Mouse (Mus musculus): ENCODE measurements around the gene Mgat4d. TPM values are rescaled to one million over a fixed set of nuclear protein-coding genes. Genes with fewer than 3 reads are reported as not detected.

Mgat4d gene
- not detected for polyA plus RNA-seq (2017; shearing (Covaris generic))

DNA sequence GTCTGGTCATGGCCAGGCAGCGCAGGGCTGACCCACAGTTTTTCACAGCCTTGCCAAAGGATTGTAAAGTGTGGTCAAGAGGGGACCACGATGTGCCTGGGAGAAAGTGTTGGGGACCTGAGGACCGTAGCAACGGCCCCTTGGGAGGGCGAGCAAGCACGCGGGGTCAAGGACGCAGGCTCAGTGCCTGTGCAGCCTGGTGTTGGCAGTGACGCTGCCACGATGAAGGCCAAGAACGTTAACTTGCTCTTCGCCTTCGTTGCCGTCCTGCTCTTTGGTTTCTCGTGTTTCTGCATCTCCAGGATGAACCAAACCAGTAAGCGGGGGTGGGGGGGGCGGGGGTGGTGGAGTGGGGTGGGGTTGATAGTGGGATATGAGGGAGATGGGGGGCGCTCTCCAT, at the start of gene Mgat4d:
Mgat4d (plus strand) TSS at position 209 of the 400 bp plus-strand sequence.

DNA sequence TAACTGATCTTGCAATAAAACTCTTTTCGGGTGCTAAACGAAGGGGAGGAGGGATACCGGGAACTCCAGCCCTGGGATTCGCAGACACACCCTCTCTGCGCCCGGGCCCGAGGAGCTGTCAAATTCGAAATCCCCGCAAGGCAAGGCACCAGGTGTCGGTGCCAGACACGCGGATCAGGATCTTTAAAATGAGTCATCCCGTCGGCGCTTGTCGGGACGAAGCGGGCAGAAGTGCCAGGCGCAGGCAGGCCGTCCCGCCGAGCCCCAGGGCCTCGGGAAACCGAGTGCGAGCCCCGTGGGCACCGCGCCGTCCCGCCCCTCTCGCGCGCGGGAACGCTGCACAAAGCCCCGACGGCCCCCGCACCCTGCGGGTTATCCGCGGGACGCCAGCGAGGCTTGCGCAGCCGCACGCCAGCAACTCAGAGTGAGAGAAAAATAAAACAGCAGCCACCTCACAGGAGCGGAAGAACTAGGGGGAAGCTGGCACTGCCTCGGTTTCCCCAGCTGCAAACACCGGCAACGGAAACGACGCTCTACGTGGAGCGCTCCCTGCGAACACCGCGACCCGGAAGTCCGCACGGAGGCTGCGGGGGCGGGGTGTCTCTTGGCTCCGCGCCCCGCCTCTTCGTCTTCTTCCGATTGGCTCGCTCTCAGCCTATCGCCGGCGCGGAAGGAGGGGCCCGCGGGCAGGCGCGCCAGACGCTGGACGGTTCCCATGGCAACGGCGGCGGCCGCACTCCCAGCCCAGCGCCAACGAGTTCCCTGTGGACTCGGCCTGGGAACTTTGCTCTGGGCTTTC, 16.2 kb upstream of the Mgat4d start, which contains the start of gene Elmod2:
Elmod2 (minus strand) TSS at position 588 of the 799 bp plus-strand sequence.

DNA sequence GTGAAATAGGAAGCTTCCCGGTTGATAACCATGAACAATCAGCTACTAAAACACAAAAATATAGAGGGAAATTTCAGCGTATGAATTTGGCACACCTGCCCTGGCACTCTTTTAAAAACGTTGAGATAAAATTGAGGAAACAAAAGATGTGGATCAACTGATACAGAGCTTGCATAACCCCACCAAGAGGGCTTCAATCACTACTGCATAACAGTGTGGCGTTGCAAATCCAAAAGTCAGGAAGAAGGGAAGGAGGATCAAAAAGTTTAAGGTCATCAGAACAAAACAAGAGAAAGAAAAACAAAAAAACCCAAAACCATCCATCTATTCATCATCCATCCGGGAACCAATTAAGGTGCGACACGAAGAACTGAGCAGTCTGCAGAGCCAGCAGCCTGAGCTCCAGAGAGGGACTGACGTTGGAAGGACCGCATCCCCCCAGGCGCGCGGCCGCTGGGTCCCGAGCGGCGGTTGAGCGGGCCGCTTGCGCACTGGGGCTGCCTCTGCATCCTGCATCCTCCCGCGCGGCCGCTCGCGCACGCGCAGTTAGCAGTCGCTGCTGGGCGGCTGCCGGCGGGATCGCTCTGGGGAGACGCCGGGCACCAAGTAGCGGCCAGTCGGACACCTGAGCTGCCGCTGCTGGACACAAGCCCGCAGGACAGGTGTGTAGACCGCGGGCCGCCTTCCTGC, 41.2 kb downstream of the Mgat4d start, which contains the start of gene Clgn:
Clgn (plus strand) TSS at position 552 of the 690 bp plus-strand sequence.

Other genes with a start within 250 kb of the Mgat4d start
- gene Tbc1d9, start 183.1 kb upstream of the Mgat4d start, polyA plus RNA-seq (2017; shearing (Covaris generic)): 0.16 TPM
- not detected for gene Gm10645, start 182.3 kb upstream of the Mgat4d start, polyA plus RNA-seq (2017; shearing (Covaris generic))
- not detected for gene Ucp1, start 58.1 kb upstream of the Mgat4d start, polyA plus RNA-seq (2017; shearing (Covaris generic))
- 10.5 TPM for gene Elmod2, start 16.0 kb upstream of the Mgat4d start, polyA plus RNA-seq (2017; shearing (Covaris generic))
- gene Clgn, start 41.4 kb downstream of the Mgat4d start, polyA plus RNA-seq (2017; shearing (Covaris generic)): not detected
- 29.7 TPM for gene Scoc, start 109.9 kb downstream of the Mgat4d start, polyA plus RNA-seq (2017; shearing (Covaris generic))
- 0.05 TPM for gene Olfr370, start 187.3 kb downstream of the Mgat4d start, polyA plus RNA-seq (2017; shearing (Covaris generic))
- gene Ndufb7, start 218.2 kb downstream of the Mgat4d start, polyA plus RNA-seq (2017; shearing (Covaris generic)): 232 TPM

Measured in CD4-positive, CD25-positive, alpha-beta regulatory T cell (primary cell).